Mouse (Mus musculus) spleen, embryonic (tissue): ENCODE results near the gene Rfx8.

Experiments used
- CTCF ChIA-PET: fragments of 350-600 bp; sonication (Branson Sonifier 250); formaldehyde crosslinking; loops from one replicate; lab custom pipeline; 2022; lab: Charles Lee

Rfx8 gene

DNA sequence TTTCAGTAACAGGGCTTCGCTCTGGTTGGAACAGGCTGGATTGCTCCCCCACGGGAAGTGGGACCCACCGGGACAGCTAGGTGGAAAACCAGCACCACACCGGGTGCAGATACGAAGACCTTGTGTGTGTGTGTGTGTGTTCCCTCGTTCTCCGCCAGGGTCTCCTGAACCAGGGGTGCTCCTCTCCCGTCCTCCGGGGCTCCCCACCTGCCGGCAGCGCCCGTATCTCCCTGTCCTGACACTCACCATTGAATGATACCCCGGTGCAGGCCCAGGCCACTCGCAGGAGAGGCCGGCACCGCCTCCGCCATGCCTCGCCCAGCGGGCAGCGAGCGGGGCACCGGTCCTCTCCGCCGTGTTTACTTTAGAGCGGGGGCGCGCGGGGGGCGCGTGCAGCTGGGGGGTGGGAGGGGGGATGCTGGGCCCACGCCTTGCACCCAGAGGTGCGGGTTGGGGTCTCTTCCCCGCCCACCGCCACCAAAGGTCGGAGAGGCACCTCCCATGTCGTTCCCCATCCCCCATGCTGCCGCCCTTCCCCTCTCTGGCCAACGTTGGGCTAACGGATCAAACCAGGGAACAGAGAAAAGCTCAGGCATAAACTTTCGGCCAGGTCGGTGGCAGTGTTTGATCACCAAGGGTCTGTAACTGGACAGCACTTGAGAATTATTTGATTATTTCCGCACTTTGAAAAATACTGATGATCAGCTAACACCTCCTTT, at the start of gene Rfx8:
Gene Rfx8 (minus strand): TSS at position 366 of the 719 bp plus-strand sequence.
- CTCF ChIA-PET = interaction anchor here (0.8 kb wide), 1 partner anchor 221 kb away, joined by 5 read pairs; no protein-coding TSS in a partner anchor

DNA sequence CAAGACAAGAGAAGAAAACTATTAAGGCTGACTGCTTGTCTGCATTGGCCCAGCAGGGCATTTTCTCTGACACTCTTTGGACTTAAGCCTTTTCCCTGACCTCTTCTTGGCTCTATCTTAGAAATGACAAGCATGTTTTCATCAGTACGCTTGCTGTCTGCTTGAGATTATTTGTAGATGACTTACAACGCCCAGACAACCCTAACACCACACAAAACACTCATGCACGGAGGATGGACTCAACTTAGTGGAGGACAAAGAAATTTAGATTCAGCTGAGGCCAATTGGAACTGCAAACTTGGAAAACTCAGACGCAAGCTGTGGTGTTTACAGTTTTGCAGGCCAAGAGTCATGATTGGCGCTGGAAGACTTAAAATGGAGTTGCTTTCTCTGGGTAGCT, 49.6 kb upstream of the Rfx8 start:
- CTCF ChIA-PET = no interaction called here

DNA sequence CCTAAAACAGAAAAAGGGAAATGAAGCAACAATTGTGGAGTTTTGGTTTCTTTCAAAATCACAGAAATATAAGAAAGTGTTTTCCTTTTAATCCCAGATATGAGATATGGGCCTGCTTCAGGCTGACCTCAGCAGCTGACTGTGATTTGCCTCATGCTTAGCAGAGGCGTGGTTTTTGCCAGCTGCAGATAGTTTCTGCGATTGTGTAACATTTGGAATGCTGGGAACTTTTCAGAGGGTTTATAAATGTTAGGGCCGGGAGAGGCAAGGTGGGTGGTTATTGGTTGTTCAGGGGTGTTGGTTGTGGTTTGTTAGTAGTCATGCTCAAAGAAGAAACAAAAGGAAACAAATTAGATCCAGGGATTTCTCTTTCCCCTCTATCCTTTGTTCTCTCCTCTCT, 47.2 kb upstream of the Rfx8 start:
- CTCF ChIA-PET = interaction anchor here (0.7 to 0.8 kb wide), 2 partner anchors 132 to 482 kb away, joined by 14 to 20 read pairs; no protein-coding TSS in a partner anchor

DNA sequence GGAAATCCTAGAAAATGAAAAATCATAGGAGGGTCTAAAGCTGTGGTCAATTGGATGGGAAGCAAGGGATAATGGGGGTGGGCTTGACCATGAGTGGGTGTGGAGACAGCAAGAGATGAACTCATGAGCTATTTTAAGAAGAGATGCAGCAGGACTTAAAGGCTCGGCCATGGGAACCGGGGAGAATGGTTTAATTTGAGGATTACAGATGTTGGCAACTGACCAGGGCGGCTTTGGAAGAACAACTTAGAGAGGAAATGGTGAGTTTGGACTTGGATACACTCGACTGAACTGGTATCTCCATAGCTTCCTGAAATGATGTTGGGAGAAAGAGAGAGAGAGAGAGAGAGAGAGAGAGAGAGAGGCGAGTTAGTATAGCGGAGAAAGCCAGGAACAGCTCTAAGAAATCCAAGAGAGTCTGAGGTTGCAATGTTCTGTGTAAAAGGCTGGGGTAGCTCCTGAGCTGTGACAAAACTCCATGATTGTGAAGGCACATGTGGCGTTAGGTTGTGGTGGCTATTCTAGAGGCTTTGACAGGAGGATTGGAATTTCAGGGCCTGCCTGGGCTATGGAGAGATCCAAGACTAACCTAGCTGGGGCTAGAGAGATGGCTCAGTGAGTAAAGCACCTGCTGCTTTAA, 45.2 kb upstream of the Rfx8 start:
- CTCF ChIA-PET = no interaction called here

DNA sequence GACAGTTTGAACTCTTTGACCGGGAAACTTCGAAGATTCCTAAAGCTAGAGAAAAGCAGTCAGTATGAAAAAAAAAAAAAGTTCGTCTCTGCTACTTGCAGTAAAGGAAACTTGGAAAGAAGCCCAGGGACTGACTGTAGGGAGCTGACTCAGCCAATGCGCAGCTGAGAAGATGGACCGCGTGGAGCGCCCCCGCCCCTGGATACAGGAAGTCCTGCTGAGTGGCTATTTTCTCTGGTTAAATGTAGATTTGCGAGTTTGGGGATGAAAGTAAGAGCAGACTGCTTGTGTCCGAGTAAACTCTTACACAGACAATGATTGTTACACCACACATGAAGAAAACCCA, 41.2 kb upstream of the Rfx8 start:
- CTCF ChIA-PET = no interaction called here

DNA sequence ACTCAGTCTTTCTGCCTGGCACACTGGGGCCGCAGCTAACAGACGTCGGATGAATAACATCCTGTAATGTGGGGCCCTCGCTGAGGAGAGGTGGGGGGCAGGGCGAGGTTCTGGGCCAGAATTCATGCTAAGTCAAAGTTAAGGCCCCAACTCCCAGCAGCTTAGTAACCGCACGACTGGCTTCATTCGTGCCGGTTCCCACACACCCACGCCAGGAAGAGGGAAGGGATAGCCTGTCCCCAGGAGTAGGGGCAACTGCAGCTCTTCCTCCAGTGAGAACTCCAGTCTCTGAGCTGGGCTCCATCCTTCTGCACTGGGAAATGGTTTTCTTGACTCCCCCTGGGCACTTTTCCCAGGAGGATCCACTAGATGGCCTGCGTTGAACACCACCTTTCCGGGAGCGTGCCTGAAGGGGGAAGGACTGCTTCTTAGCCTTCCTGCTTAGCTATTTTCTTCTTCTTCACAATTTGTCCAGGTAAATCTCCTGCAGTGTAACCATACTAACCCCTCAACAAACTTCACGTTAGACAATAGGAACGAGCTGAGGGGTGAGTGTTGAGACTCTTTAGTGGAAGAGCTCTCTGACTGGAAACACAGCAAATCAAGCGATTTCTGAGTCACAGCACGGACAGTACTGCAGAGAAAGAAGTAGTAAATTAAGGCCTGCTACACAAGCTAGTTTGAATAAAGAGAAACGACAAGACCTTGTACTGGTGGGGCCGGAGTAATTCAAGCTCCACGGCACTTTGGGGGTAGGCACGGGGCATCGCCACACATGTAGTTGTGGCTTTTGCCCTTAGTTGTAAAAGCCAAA, 40.6 kb upstream of the Rfx8 start:
- CTCF ChIA-PET = no interaction called here

DNA sequence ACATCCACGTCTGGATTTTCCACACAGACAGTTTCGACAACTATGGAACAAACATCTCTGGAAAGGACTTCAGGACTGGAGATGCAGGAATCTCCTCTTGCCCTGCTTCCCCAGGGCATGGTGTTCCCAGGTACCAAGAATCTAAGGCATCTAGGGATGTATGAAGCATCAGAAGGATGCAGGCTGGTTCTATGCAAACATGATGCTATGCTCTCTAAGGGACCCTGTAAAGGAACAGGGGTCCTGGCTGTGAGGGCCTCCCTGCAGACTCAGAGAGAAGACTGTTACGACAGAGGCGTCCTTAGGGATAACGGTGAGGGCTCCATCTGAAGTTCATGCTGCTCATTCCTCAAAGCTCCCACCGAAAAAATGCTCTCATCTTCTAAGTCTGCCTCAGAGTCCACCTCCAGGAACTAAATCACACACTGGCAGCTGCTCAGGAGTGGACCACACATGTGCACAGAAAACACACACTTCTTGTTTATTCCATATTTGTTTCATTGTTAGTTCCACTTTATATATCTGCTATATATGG, 39.5 kb upstream of the Rfx8 start:
- CTCF ChIA-PET = interaction anchor here (0.6 kb wide), 1 partner anchor 163 kb away, joined by 8 read pairs; no protein-coding TSS in a partner anchor

DNA sequence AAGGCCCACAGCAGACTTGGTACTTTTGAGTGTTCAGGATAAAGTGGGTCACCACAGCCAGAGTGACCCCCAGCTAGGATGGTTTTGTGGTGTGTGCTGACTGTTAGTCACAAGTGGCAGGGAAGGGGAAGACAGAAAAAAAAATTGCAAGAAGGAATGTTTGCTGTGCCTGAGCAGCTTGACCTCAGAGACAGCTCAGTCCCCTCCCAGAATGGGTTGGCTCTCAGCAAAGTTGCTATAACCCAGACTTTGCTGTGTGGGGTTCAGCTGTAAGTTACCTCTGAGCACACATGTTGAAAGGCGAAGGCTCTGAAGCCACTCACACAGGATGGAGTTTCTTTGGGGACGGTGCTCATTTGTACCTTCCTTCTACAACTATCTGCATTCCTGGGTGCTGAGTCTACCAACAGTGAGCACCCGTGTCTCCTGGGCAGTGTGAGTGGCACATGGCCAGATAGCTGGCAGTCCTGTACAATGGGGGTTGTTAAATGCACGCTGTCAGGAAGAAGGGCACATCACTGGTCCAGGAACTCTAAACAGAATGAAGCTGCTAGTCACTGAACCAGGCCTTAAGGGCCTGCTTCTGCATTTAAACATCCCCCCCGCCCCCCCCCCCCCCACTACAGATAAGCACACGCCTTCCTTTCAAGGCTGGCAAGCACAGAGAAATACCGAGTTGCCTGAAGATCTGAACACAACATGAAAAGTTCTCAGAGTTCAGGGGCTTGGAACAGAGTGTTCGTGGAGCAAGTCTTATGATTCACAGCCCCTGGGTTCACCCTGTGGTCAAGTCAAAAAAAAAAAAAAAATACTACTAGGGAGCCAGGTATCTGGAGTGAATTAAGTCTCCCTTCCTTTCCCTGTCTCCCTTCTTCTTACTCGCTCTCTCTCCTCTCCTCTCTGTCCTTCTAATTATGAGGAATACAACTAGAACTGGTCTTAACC, 38.7 kb upstream of the Rfx8 start:
- CTCF ChIA-PET = no interaction called here

DNA sequence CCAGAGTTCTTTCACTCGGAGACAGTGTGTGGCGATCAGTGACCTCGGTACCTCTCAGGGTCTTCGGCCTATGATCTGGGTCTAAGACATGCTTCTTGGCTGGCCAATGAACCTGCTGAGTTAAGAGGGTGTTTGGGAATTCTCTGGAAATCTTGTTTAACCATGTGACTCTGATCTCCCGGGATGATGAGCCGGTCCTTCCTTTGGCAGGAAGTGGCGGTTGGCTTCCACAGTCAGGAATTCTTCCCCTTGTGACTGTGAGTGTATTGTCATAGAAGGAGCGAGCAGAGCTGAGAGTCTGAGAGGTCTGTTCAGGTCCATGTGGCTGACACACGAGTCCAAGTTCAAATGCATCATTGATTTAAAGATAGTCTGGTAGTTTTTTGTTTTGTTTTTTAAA, 37.4 kb upstream of the Rfx8 start:
- CTCF ChIA-PET = no interaction called here

DNA sequence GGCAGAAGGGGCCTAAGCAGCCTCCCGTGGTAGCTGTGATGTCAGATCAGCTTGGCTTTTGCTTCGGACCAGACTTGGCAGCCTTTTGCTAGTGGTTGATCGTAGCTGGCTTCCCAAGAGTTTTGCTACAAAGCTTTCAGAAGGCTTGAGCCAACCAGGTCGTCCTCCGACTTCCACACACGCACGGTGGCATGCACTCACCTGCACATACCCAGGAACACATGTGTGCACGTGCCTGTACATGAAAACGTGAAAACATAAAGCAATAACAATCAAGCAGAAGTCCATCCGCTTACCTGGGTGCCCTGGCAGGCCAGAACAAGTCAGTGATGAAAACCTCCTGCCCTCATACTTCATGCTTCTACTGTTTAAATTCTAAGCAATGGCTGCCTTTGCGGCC, 36.2 kb upstream of the Rfx8 start:
- CTCF ChIA-PET = no interaction called here

DNA sequence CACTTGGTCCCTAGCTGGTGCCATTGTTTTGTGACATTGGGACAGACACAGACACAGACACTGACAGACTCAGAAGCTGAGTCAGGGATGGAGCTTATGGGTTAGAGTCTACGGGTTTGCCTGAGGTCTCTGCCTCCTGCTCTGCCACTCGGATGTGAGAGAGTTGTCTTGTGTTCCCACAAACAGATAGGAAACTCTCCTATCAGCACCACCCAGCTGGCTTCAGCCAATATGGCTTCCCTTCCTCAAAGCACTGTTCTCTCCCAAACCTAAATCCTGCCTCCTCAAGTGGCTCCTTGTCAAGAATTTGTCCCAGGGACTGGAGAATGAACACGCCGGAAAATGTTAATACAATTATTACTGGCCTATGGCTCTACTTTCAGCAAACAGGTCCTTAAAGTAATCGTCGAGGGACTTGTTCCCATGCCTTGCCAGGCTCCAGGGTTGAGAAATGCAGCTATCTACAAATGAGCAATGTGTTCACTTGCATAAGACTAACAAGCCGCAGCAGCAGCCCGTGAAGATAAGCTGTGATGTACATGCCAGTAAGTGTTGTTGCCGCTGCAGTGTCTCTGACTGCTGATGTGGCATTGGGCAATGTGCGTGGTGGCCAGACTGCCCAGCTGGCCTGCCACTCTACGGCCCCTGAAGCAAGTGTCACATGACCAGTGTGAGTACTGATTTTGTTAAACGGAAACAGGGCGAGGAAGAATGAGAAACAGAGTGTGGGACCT, 33.6 kb upstream of the Rfx8 start:
- CTCF ChIA-PET = no interaction called here

DNA sequence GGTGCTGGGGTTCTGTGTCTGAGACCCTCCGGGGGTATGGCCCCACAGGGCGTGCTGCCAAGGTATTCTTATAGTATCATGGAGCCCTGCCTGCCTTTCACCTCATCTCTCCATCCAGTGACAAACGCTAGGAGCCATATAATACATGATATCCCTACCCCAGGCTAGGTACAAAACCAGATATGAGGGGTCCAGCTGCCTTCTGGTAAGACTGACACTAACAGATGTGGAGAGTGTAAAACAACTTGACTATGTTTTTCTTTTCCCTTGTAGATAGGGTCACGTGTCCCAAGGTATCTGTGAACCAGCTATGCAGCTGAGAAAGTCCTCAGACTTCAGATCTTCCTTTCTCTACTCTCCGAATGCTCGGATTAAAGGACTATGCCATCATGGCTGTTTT, 30.7 kb upstream of the Rfx8 start:
- CTCF ChIA-PET = no interaction called here

DNA sequence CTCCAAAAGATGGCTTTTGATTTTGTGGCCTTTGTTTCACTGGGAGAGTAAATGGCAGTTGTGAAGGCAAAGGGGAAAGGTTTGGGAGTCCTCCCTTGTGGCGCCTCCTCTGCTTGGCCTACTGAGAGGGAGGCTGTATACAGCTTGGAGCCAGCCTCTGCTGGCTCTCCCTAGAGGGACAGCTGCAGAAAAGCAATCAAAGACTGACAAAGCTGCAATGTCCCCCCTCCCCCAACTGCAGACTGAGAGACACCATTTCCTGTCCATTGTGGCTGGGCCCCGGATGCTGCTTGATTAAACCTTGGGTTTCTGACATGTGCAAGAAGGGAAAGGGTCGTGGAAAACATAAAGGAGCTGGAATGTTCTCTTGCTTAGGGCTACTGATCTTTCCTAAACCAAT, 28.9 kb upstream of the Rfx8 start:
- CTCF ChIA-PET = no interaction called here

DNA sequence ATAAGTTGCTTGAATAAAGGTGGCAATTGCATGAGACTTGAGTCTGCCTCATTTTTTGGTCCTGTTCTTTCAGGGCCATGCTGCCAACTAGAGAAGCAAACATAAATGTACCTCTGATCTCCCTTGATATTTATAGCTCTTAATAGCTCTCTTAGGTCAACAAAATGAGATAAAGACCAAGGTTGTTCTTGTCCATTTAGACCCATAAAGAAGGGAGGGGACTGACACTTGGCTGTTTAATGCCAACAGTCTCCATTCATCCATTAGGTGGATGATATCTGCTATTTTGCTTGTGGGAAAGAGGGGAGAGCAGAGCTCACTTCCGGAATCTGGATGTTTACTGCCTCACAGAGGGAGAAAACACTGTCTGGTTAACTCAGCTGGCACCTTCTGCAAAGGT, 28.4 kb upstream of the Rfx8 start:
- CTCF ChIA-PET = no interaction called here

DNA sequence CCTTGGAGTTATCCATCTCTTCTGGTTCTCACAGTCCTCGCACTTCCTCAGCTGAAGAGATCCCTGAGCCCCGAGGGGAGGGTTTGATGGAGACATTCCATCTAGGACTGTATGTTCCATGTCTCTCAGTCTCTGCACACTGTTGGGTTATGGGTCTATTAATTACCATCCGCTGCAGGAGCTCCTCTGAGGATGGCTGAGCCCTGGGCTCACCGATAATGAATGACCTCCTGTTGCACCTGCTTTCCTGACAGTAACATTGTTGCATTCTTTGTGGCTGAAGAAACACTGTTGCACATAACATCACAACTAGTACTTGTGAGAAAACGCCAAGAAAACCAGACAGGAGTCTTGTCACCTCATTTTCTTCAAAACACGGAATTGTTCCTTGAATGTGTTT, 27.9 kb upstream of the Rfx8 start:
- CTCF ChIA-PET = no interaction called here

DNA sequence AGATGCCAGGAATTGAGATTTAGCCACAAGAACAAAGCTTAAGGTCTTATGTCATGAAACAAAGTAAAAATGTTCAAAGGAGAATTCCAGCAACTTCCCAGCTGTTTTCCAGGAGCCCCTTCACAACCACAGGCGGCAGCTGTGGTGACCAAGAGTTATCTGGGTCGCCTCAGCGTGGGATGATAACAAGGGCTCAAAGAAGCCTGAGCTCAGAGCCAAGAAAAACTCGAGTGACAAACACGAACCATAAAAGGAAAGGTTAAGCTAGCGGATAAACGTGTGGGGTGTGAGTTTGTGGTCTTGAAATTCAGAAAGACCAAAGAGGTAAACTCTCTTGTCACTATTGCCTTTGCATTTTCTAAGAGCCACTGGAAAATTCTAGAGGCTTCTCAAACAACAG, 25.7 kb upstream of the Rfx8 start:
- CTCF ChIA-PET = no interaction called here

DNA sequence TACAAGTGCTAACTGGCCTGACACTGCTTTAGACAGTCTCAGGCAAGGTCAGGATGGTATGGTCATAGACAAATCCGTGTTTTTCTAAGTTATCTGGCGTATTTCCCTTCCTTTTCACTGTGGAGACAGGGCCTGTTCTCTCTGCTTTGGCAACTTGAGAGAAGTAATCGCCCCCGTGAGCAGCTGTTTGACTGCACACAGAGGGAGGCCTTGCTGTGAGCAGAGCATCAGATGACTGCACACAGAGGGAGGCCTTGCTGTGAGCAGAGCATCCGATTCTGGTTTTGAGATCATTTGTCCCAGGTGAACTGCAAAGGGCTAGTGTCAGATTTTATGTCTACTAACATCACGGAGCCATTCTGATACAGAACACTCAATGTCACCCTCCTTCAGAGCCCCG, 20.2 kb upstream of the Rfx8 start:
- CTCF ChIA-PET = no interaction called here

DNA sequence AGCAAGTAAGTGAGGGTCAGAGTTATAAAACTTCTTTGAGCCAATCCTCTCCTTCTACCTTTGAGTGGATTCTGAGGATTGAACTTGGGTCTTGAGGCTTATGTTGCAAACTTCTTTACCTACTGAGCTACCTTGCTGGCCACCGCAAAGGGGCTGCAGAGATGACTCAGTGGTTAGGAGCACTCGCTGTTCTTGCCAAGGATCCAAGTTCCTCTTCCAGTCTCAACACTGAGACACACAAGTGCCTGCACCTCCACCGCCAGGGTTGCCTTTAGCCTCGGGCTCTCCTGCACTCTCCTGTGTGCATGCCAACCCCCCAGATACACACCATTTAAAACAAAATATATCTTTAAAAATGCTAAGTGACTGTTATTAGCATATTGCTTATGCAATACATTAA, 19.2 kb upstream of the Rfx8 start:
- CTCF ChIA-PET = no interaction called here

DNA sequence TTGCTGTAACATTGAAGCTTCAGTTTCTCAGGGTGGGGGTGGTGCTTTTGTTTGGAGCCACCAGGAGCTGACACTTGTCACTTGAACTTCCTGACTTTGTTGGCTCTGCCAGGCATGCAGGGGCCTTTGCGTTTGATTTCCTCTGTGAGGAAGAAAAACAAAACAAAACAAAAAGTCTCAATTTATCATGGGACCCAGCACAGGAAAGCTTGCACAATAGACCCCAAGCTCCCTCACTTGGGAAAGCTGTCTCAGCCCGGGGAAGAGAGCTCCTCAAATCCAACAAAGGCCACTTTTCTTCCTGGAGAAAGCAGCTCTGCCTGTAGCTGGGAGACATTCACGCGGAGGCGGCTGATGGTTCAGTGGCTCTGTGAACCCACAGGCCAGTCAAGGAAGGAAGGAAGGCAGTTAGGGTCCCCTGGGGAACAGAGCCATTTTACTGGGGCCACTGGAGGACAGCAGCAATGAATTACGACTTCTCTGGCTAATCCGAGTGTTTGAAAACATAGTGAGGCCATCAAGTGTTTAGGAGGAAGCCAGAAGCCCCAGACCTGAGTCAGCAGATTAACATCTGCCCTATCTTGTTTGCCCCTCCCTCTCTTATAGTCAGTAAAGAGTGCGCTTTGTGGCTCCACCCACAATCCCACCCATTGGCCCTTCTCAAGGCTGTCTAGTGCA, 15.3 kb upstream of the Rfx8 start:
- CTCF ChIA-PET = interaction anchor here (0.6 to 0.8 kb wide), 2 partner anchors 27 to 1864 kb away, joined by 3 to 4 read pairs; no protein-coding TSS in a partner anchor

DNA sequence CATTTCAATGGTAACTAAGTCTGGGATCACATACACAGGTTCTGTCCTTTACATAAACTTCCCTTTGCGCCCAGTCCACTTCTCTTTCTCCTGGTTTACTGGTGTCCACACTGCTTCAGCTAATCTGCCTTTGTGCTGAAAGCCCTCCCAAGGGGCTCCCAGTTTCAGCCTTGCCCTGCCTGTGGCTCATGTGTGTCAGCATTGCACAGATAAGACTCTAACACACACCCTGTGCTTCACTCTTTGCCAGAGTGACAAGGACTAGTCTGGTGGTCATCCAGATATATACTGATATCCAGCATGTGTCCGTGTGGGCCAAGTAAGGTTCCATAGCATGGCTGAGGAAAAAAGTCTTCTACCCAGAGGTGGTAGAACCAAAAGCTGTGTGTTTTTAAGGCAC, 14.7 kb upstream of the Rfx8 start:
- CTCF ChIA-PET = interaction anchor here (0.6 kb wide), 1 partner anchor 1863 kb away, joined by 3 read pairs; no protein-coding TSS in a partner anchor
